Mouse (Mus musculus) myocyte (in vitro differentiated cells): Measurements from ENCODE around the gene Lrrc72.

ENCODE experiments used
- E2F4 ChIP-seq: IDR thresholded peaks from one replicate; pipeline ENCODE4 v1.6.1; 2011; ENCODE audit warnings: mild to moderate bottlenecking, control low read depth, moderate library complexity; ENCODE audit not compliant: insufficient read depth
- MAX ChIP-seq: IDR thresholded peaks from one replicate; pipeline ENCODE4 v1.6.1; 2011; ENCODE audit warnings: low read depth, mild to moderate bottlenecking, control low read depth
- MYOD1 ChIP-seq, 3 experiments: IDR thresholded peaks; one replicate each; pipeline ENCODE4 v1.6.1; 2011; ENCODE audit warnings: control low read depth in 2 of 3, low read depth in 2 of 3, mild to moderate bottlenecking in 2 of 3, moderate library complexity in 1 of 3; ENCODE audit not compliant: insufficient read length in 2 of 3, control insufficient read depth in 1 of 3
- POLR2A ChIP-seq: IDR thresholded peaks from one replicate; pipeline ENCODE4 v1.6.1; 2011; ENCODE audit warnings: low read depth, mild to moderate bottlenecking, control low read depth, moderate library complexity; ENCODE audit not compliant: insufficient read length
- TCF12 ChIP-seq: IDR thresholded peaks from one replicate; pipeline ENCODE4 v1.6.1; 2011; ENCODE audit warnings: mild to moderate bottlenecking, control low read depth; ENCODE audit not compliant: poor library complexity, insufficient read depth, severe bottlenecking
- TCF3 ChIP-seq: IDR thresholded peaks from one replicate; pipeline ENCODE4 v1.6.1; 2011; ENCODE audit warnings: low read depth, control low read depth; ENCODE audit not compliant: insufficient read length

- TF ChIP-seq TCF12 = no peak
- TF ChIP-seq POLR2A = no peak
- TF ChIP-seq MYOD1 (IDR thresholded peaks at IDR 0.05; ENCODE audit: control insufficient read depth in 1 of 3, insufficient read length in 2 of 3, low read depth in 2 of 3) = no peak
- no peak for TF ChIP-seq MAX
- no peak for TF ChIP-seq TCF3
- no peak for TF ChIP-seq E2F4
Observed at GRCm38 (mm10) chr12:36302326-36302725, 49.1 kb upstream of the Lrrc72 start.
